Mouse (Mus musculus) embryo, embryonic 9.5 days (tissue): ENCODE measurements around the gene Nyap1.

Experiments used
- DNase-seq: peaks from one replicate; pipeline ENCODE4 v3.0.0-alpha.2; 2017; ENCODE audit errors: extremely low spot score

Gene Nyap1

DNA sequence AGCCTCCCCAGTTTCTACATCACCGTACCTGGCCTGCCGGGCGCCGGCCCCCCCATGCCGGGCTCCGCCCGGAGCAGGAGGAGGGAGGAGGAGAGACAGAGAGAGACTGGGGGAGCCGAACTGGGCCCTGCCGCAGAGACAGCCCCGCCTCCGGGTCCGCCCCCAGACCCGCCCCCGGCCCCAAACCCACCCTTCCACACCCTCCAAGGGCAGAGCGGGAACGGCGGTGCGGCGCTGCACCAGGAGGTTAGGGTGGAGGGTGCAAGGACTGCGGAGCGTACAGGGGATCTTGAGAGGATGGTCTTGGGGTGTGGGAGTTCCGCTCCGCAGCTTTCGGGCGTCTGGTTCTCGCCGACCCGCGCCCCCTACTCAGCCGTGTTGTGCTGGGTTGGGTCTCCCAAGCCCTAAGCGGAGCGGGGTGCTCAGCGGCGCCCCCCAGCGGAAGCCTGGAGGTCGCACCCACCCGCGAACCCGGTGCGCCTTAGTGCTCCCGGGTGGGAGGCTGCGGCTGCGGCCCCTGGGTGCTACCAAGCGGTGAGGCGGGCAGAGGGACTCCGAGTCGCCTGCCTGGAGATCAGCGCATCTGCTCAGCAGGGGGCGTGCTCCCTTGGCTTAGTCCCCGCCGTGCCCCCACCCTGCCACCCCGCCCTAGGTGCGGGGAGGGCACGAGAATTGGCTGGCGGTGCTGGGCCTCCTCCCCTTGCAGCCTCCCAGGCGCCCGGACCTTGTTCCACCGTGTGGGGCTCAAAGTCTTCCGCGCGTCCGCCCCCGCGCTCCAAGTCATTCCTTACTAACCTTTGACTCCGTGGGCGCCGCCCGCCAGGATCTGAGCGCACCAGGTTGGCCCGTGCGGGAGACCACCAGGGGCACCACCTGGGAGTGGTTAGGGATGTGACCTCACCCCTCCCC is at the start of gene Nyap1:
TSS of gene Nyap1 (minus strand) at position 585 of the 909 bp plus-strand sequence.
- peak; percentile 90 for DNase-seq

DNA sequence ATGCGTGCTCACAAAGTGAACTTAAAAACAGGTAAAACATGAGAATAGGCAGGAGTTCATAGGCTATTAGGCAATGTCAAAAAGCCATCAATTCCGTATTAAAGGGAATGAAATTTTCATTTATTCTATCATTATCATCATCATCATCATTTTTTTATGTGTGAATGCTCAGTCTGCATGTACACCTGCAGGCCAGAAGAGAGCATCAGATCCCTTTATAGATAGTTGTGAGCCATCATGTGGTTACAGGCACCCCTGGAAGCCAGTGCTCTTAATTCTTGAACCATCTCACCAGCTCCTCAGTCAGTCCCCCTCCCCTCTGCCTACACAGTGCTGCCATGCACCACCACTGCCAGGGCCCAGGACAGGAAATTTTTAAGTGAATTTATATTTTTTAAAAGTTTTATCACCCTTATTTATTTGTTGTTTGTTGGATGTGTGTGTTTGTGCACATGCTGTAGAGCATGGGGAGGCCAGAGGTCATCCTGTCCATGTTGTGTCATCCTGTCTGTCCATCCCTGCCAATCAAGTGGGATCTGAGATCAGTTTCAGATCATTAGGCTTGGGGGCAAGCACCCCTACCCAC is 47.6 kb upstream of the Nyap1 start:
- no peak for DNase-seq

DNA sequence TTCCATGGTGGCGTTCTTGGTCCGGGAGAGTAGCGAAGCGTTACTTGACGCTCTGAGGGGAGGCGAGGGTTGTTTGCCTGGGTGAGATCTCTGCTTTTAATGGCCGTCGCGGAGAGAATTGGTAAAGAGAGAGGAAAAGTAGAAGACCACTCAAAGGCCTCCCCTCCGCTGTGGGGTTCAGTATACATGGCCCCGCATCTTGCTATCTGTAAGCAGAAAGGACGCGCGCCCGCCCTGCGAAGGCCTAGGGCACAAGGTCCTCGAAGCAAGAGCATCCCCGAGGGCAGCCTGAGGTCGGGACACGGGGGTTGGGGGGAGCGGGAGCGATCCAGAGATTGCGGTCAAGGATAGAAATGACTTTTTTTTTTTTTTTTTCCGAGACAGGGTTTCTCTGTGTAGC is 46.8 kb upstream of the Nyap1 start:
- DNase-seq = no peak

DNA sequence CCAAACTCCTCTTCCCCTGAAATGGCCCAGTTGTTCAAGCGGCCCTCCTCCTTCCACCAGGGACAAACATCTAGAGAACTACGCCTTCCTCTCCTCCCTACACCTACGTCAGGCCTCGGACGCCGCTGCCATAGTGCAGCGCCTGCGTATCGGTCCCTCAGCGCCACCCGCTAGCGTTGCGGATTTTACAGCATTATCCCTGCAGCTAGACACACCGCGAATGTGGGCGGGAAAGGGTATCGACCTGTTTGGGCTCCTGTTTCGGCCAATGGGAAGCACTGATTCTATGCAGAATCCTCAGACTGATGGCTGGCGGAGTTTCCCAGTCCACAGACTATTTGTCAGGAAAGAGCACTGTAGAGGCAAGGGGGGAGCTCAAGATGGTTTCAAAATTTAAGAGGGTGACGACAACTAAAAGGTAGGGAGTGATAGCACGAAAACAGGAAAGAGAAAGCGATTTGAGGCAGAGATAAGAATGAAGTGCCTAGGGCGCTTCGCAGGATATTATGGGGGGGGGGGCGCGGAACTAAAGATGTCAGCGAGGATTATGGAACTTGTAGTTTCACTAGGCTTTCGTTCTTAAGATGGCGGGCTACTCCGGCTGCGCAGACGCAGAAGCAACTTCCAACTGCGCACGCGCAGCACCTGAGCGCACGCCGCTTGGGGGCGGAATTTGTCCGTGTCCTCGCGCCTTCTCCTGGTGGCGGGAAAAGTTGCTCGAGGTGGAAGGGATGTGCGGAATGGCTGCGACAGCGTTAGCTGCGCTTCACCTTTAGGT is 45.9 kb upstream of the Nyap1 start, which contains the start of the genes Mepce and Zcwpw1:
TSS of gene Mepce (minus strand) at position 505 of the 778 bp plus-strand sequence.
TSS of gene Zcwpw1 (plus strand) at position 648 of the 778 bp plus-strand sequence.
- peak; percentile 94 for DNase-seq

DNA sequence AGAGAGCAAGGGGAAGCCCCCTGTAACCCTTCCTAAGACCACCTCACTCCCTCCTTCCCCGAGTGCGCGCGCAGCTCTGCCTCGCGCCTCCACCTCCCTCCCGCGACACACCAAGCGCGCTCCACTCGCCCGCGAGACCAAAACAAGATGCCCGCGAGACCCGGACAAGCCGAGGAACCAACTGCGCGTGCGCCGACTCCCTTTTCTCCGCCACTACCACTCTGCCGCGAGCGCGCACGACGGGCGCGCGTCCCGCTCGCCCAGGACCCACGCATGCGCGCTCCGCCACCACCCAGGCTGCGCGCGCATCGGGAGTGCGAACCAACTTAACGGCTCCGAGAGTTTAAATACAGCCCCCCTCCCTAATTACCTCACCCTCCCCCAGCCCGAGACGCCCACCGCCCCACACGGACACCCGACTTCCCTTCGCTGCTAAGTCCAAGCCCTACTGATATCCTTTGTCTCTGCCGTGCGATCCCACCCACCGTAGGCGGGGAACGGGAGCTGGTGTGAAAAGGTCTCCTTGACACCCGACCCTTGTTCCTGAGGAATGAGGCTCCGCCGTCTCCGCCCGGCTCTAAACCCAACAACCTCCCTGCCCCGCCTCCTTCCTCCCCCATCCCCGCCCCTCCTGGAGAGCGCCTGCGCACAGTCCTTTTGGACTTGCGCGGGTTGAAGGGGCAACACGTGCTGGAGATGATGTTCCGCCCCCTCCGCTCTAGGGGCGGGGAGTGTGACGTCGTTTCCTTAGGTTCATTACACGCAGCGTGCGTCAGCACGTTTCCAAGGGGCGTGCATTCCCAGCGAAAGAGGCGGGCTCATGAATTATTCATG is 44.9 kb upstream of the Nyap1 start:
- peak; percentile 99 for DNase-seq

DNA sequence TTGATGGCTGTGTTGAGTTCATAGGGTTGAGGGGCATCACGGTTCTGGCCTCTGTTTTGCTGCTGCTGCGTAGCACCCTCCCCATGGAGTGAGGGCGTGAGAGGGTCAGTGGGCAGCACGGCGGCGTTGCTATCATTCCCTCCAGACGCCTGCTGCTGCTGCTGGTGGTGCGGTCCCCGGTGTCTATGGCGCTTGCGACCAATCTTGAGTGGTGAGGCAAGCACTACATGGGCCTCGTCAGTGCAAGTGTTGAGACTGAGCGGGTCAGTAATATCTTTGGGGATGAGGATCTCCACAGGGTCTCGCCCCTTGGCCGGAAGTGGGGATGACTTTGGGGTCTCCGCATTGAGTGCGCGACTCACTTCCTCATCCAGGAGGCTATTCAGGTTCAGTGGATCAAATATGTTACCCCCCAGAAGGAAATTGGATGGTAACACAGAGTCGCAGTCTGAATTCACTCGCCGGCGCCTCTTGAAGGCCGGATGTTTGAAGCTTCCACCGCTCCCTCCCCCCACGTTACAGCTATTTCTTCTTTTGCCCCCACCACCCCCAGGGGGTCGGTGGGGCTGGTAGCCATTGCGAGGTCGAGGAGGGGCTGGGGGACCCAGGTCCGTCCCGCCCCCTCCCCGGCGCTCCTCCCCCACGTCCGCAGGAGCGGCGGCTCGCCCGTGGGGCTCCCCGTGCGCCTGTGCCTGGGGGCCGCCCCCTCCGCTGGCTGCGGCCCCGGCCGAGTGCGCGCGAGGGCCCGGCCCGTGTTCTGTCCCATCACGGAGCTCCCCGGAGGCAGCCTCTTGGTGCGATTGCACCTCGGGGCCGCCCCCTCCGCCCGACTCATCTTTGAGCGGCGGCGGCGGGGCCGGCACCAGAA is 44.0 kb upstream of the Nyap1 start:
- peak; percentile 47 for DNase-seq

DNA sequence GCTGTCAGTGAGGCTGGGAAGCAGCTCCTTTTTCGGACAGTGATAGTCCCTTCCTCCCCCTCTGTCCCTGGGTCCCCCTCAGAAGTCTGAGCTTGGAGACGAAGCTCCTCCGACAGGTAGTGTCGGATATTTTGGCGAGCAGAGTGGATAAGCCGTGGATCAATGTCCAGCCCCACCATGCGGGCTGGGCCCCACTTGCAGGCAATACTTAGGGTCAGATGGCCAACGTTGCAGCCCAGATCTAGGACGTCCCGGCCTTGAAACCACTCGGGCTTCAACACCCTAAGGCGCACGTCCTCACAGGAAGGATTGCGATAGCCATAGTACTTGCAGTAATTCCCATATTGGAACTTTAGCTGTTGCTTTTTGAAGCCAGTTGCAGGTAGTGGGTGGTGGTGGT is 43.1 kb upstream of the Nyap1 start:
- no peak for DNase-seq

DNA sequence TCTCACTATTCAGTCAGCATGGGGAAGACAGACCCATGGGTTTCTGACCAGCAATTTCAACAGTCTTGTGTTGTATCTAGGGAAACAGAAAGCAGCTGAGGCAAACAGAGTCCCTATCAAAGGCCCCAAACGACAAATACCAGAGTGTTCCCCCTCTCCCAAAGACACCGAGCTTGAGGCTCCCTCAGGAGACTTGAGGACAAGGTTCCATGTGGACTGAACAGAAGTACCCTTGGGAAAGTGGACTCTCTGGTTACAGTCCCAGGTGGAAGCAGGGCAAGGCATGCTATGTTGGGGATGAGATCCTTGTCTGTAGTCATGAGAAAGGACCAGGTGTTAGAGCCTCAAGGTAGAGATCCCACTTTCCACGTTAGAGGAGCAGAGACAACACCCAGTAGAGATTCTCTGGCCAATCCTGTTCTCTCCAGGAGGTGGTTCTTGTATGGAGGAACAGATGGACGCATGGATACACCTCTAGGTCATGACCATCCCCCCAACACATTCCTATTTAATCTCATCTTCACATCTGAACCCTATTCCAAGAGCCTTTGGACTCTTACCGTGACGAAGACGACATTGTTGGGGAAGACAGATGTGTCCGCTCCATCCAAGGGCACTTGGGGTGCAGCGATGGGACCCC is 42.6 kb upstream of the Nyap1 start:
- DNase-seq = no peak

DNA sequence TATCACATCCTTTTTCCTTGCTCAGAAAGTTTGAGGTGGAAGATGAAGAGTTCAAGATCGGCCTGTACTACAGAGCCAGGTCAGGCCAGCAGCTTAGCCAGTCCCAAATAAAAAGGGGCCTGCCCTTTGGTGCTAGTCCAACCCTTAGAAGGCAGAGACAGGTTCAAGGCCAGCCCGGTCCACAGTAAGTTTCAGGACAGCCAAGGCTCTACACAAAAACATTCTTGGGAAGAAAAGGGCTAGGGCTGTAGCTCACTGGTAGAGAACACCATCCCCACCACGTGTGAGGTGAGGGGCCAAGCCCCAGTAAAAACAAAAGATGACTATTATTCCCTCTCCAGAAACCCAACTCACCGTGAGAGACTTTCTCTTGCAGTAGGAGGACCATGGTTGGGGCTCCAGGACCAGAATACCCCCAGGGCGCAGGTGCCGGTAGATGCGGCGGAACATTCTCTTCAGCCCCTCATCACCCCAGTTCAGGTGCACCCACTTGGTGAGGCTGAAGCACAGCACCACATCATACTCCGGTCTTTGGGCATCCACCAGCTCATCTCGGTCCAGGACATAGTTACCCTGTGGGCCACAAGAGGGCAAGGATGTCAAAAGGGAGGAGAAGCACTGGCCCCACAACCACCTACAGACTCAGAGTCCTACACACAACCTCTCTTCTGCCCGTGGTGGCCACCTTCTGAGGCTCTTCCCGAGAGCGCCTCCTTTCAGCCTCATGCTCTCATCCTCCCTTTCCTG is 41.5 kb upstream of the Nyap1 start:
- DNase-seq = no peak

DNA sequence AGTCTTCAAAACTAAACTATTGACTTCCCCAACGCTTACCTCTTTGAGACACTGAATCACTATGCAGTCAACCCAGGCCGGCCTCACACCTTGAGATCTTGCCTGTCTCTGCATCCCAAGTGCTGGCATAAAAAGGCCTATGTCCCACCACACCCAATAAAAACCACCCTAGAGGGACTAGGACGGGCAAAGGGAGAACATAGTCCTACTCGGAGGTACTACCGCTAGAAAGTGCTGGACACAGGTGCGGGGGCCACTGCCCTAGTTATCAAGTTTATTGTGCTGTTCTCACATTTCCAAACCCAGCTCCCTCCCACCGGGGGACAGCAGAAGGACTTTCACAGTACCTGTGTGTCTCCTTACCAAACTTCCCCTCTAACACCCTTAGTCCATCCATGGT is 40.3 kb upstream of the Nyap1 start:
- no peak for DNase-seq

DNA sequence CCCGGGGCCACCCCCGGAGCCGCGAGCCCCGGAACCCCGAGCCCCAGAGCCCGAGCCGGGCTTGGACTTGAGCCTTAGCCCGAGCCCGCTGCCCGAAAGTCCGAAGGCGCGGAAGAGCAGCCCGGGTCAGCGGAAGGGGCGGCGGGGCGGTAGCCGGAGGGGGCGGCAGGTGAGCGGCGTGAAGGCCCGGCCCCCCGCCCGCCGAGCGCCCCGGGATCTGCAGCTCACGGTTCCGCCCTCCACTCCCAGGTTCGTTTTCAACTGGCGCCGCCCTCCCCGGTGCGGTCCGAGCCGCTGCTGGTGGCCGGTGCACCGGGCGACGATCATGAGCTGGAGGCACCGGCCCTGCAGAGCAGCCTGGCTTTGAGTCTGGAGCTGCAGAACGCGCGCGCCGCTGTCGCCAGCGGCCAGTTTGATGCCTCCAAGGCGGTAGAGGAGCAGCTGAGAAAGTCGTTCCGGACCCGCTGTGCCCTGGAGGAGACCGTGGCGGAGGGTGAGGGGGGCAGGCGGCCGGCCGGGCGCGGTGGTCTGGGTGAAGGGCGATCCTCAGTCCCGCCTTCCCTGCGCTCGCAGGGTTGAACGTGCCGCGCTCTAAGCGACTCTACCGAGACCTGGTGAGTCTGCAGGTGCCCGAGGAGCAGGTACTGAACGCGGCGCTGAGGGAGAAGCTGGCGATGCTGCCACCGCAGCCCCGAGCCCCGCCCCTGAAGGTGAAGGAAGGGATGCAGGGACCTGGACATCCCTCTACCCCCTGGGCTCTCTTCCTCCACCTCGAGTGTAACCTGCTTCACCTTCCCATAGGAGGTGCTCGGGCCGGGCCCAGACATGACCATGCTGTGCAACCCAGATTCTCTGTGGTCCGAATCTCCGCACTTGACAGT is 37.9 kb upstream of the Nyap1 start:
- peak; percentile 50 for DNase-seq

DNA sequence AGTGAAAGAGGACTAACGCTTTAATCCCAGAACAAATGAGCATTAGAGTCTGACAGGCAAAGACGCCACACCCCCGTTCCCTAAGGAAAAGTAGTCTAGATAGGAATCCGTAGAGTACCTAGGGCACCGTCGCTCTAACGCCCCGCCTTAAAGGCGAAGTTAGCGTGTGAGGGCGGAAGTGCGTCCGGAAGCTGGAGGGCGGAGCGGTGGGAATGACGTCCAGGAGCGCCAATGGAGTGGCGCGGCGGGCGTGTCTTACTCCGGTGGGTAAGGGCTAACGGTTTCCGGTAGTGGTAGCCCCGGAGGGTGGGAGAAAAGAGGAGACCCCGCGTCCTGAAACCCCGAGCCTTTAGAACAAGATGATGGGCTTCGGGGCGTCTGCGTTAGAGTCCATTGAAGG is 37.2 kb upstream of the Nyap1 start, which contains the start of gene Ppp1r35:
TSS of gene Ppp1r35 (plus strand) at position 215 of the 400 bp plus-strand sequence.
- DNase-seq = peak; percentile 96

DNA sequence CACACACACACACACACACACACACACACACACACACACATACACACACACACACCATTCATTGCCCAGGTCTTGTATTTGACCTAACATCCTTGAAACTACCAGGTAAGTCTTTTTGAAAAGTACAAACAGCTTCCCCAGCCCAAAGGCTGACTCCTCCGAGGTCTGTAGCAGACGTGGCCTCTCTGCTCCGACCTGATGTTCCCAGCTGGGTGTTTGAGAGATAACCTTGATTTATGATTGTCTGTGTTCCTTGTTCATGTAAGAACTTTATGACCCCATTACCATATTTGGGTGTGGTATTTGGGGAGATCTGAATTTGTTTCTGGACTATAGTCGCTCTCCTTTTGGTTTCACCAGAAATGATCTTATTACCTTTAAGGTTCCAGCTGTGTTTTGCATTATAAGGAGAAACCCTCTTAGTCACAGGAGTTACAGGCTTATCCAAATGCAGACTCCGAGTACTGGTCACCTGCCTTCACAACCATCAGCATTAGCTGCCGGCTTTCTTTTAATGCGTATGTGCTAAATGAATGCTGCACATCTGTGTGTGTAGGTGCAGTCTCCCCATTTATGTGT is 35.9 kb upstream of the Nyap1 start:
- no peak for DNase-seq

DNA sequence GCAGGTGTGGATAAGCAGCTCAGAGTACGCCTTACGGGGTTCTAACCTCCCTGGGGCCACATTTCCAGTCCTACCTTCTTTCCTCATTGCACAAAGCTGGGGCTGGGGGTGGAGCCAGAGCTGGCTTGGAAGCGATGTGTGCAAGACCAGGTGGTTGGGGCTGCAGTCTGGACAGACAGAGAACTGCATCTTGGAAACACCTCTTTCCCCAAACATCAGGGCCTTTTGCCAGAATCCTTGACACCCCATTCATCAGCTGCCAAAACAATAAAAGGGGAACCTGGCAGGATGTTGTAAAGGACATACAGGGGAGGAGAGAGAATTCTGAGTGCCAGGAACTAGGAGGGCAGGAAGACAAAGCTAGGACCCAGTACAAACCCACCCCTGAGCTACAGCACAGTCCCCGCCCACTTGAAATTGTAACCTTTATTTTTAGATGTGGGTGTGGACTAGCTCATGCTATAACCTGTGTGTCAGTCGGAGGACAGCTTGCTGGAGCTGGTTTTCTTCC is 35.1 kb upstream of the Nyap1 start:
- no peak for DNase-seq

DNA sequence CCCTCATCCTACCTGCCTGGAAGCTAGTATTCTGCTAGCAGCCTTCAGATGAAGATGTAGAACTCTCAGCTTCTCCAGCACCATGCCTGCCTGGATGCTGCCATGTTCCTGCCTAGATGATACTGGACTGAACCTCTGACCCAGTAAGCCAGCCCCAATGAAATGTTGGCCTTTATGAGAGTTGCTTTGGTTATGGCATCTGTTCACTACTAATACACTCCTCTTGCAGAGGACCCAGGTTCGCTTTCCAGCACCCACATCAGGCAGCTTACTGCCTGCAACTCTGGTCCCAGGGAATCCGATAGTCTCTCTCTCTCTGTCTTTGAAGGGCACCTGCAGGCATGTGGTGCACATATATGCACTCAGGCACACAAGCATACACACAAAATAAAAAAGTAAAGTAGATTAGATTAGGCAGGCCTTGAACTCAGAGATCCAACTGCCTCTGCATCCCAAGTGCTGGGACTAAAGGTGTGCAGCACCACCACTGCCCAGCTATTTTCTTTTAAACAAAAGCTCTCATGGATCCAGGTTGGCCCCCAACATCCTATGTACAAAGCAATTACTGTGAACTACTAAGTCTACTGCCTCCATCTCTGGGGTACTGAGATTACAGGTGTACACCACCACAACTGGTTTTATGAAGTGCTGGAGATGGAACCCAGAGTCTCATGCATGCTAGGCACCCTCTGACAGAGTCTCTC is 34.3 kb upstream of the Nyap1 start:
- DNase-seq = no peak

DNA sequence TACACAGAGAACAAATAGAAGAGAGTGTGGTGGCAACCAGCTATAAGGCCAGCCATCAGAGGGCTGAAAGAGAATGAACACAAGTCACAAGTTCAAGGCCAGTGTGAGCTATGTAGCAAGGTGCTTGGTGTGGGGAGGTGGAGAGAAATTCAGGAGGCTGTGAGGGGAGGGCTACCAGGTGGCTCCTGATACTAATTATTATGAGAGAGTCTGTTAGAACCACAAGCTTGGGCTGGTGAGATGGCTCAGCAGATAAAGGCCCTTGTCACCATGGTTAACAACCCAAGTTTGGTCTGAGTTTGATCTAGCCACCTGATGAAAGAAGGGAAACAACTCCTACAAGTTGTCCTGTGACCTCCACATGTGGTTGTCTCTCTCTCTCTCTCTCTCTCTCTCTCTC is 31.3 kb upstream of the Nyap1 start:
- DNase-seq = no peak

DNA sequence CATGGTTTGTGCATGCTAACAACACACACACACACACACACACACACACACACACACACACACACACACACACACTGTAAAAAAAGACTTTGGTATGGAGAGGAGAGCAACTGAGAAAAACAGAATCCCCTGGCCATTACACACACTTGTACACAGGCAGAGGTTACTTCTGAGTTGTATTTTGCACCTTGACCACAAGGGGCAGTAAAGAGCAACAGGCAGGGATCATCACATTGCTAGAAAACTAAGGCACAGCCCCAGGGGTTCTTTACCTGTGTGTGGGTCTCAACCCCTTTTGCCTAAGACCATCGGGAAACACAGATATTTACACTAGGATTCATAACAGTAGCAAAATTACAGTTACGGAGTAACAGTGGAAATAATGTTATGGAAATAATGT is 29.3 kb upstream of the Nyap1 start:
- DNase-seq = peak; percentile 60
